In genomic region chr5:36581259-36581923, GRCm38 (mm10) we compare ENCODE assay signal across 8 mouse cellular contexts. TPM values are rescaled to one million over a fixed set of nuclear protein-coding genes. Genes with fewer than 3 reads are reported as not detected.
DNase-seq lines count a peak whose midpoint lies in the region; ATAC-seq and TF ChIP-seq lines count a peak whose summit lies in the region.

No protein-coding gene starts in this region.

- DNase-seq in heart, postnatal 25 days (ENCODE audit: low spot score) = no peak
- DNase-seq in G1E (ENCODE audit: low spot score) = peak; percentile 13
- no peak for DNase-seq in forebrain, postnatal 0 days
- no peak for DNase-seq in midbrain, embryonic 10.5 days (ENCODE audit: low spot score)
- DNase-seq in left cerebral cortex, postnatal 10 days (ENCODE audit: extremely low spot score in 1 of 2, low spot score in 2 of 2) = no peak
- no peak for DNase-seq in ovary, postnatal 14 days (ENCODE audit: low spot score)
- DNase-seq in layer of hippocampus, adult 9-10 months (ENCODE audit: low spot score) = no peak

- no peaks in the 10 kb centered on the region for H3K27me3 ChIP-seq in heart, embryonic 15.5 days
- peaks cover 13% of the 10 kb centered on the region for H3K27me3 ChIP-seq in G1E (ENCODE audit: insufficient read depth, low read length)
- H3K27me3 ChIP-seq in forebrain, postnatal 0 days (ENCODE audit: insufficient read depth, low read length) = no peaks in the 10 kb centered on the region
- H3K27me3 ChIP-seq in midbrain, embryonic 10.5 days (ENCODE audit: low read depth, poor library complexity, severe bottlenecking) = peaks cover 11% of the 10 kb centered on the region

- intact Hi-C loops in heart, postnatal 25 days (cut with DNase I) = loop anchor here (5.0 to 10.0 kb wide), 2 partner anchors 119 to 163 kb away; partner anchors contain the start of genes Bloc1s4 and Grpel1
- intact Hi-C loops in left cerebral cortex, postnatal 10 days (cut with DNase I) = loop anchor here (5.0 kb wide), 1 partner anchor 49 kb away; no protein-coding TSS in a partner anchor

- TF ChIP-seq CTCF in G1E (IDR thresholded peaks at IDR 0.05; ENCODE audit: low read depth, low read length) = no peak
- no peak for TF ChIP-seq CTCF in forebrain, postnatal 0 days (IDR thresholded peaks at IDR 0.05; ENCODE audit: low read depth)

- no peaks in the 10 kb centered on the region for H3K36me3 ChIP-seq in heart, embryonic 15.5 days
- H3K36me3 ChIP-seq in G1E (replicated peaks) = peaks cover 10% of the 10 kb centered on the region
- no peaks in the 10 kb centered on the region for H3K36me3 ChIP-seq in forebrain, postnatal 0 days (ENCODE audit: insufficient read depth)
- H3K36me3 ChIP-seq in midbrain, embryonic 10.5 days = no peaks in the 10 kb centered on the region

- H3K4me2 ChIP-seq in heart, embryonic 15.5 days = peak overlapping the region; percentile 99
- peak overlapping the region; percentile 97 for H3K4me2 ChIP-seq in forebrain, postnatal 0 days (ENCODE audit: low read depth)

- H3K4me1 ChIP-seq in heart, embryonic 15.5 days (replicated peaks) = peaks cover 21% of the 10 kb centered on the region
- H3K4me1 ChIP-seq in G1E (ENCODE audit: insufficient read depth, low read depth, low read length) = peaks cover 30% of the 10 kb centered on the region
- 0 out of 2 replicates have a peak, but pooled peaks cover 8% of the 10 kb centered on the region for H3K4me1 ChIP-seq in forebrain, postnatal 0 days (ENCODE audit: insufficient read depth)
- peaks cover 30% of the 10 kb centered on the region for H3K4me1 ChIP-seq in midbrain, embryonic 10.5 days

- H3K27ac ChIP-seq in heart, embryonic 15.5 days = no peak overlapping the region; the same call in 1 of the 2 replicates
- peak overlapping the region; percentile 91 for H3K27ac ChIP-seq in forebrain, postnatal 0 days (ENCODE audit: low read depth, low read length)
- H3K27ac ChIP-seq in midbrain, embryonic 10.5 days (replicated peaks) = peak overlapping the region; percentile 91

- peak overlapping the region; percentile 87 for H3K4me3 ChIP-seq in heart, embryonic 15.5 days
- peak overlapping the region; percentile 81 for H3K4me3 ChIP-seq in G1E (ENCODE audit: low read depth, low read length)
- peak overlapping the region; percentile 89 for H3K4me3 ChIP-seq in forebrain, postnatal 0 days (ENCODE audit: low read depth, low read length)
- H3K4me3 ChIP-seq in midbrain, embryonic 10.5 days = peak overlapping the region; percentile 70

- WGBS in heart, embryonic 15.5 days = 3% methylated on average over 38 of the region's 40 CpGs
- WGBS in forebrain, postnatal 0 days = 2% methylated on average over 40 of the region's 40 CpGs
- WGBS in midbrain, embryonic 10.5 days = under 1% methylated on average over 40 of the region's 40 CpGs

- no peak for ATAC-seq in heart, embryonic 15.5 days (replicated peaks; ENCODE audit: insufficient number of reproducible peaks, insufficient read depth, low FRiP score, low read depth)
- no peak for ATAC-seq in G1E (ENCODE audit: extremely low read depth, insufficient number of reproducible peaks, low FRiP score, poor library complexity, severe bottlenecking)
- no peak for ATAC-seq in forebrain, postnatal 0 days

- no peaks in the 10 kb centered on the region for H3K9me3 ChIP-seq in heart, embryonic 15.5 days (replicated peaks)
- H3K9me3 ChIP-seq in G1E (replicated peaks) = no peaks in the 10 kb centered on the region
- H3K9me3 ChIP-seq in forebrain, postnatal 0 days (ENCODE audit: low read length) = no peaks in the 10 kb centered on the region
- no peaks in the 10 kb centered on the region for H3K9me3 ChIP-seq in midbrain, embryonic 10.5 days (replicated peaks)

- H3K9ac ChIP-seq in heart, embryonic 15.5 days = peak overlapping the region; percentile 72
- H3K9ac ChIP-seq in forebrain, postnatal 0 days = peak overlapping the region; percentile 85

RNA-seq across cellular contexts. Expression of gene Tbc1d14, which starts 11.7 kb away (rescaled TPM):
- polyA plus RNA-seq in heart, embryonic 15.5 days (2015; fragmentation: Nextera tagmentation; extraction: Ambion mirVana) = 14.8 and 20.2 TPM in 2 replicates
- total RNA-seq in heart, postnatal 25 days (2021) = 10 to 100 TPM; 14.3 to 14.7 TPM
- total RNA-seq in G1E (2014; fragmentation: Nextera tagmentation) (12.5 and 15.7 TPM in 2 replicates), G1E (2017) (7.7 and 8.0 TPM in 2 replicates)
- polyA plus RNA-seq in G1E (2012) = 13.1 and 15.2 TPM in 2 replicates
- 28.1 and 29.0 TPM in 2 replicates for total RNA-seq in forebrain, postnatal 0 days (2014; rRNA removed)
- 74.1 and 74.5 TPM in 2 replicates for polyA plus RNA-seq in forebrain, postnatal 0 days (2015; fragmentation: Nextera tagmentation; extraction: Ambion mirVana)
- 35.2 and 41.2 TPM in 2 replicates for polyA plus RNA-seq in midbrain, embryonic 10.5 days (2016; fragmentation: Nextera tagmentation; extraction: Ambion mirVana)
- 10 to 100 TPM; 89.7 to 95.6 TPM for total RNA-seq in left cerebral cortex, postnatal 10 days (2021)
